Mouse (Mus musculus): ENCODE measurements around the gene Hps4. TPM values are rescaled to one million over a fixed set of nuclear protein-coding genes. Genes with fewer than 3 reads are reported as not detected.
A peak's percentile ranks its signal among the peaks of the same experiment; 100 is the strongest.

Gene Hps4
- polyA plus RNA-seq (2014; fragmentation: Nextera tagmentation; extraction: Ambion mirVana) = 35.4 and 37.6 TPM in 2 replicates

DNA sequence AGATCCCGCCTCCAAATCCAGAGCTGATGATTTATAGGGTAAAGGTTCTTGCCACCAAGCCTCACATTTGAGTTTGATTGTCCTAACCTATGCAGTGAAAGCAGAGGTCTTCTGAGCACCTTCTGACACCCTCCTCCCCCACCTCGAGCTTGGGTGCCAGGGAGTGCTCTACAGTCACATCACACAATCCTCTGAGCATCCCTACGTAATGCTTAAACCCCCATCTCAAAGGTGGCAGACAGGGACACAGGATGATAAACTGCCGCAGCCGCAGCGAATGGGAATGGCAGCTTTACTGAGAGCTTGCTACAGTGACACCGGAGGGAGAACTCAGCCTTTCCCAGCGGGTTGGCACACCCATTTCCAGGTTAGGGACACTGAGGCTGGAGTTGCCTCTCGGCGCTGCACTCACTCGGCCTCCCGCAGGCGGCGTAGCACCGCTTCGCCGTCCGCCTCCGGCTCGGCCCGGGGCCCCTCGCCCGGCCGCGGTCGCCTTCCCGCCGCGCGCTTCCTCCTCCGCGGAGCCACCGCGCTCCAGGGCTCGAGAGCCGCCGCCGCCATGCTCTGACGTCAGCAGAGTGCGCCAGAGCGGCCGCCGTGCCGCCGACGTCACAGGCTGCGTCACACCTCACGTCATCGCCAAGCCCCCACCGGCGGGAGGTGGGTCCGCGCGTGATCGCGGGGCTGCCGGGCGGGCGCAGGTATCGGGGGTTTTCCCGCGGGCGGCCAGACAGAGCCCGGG is at the start of gene Hps4, which contains the start of gene Srrd:
Gene Hps4, plus strand, starts transcription at position 621 of the 742 bp plus-strand sequence.
Gene Srrd, minus strand, starts transcription at position 578 of the 742 bp plus-strand sequence.
- H3K4me3 ChIP-seq (ENCODE audit: low read length) = peak within 1 kb of the TSS; percentile 65
- peak within 1 kb of the TSS; percentile 73 for H3K4me2 ChIP-seq (replicated peaks; ENCODE audit: low read depth, low read length)
- peak; percentile 62 for ATAC-seq (ENCODE audit: low FRiP score, low TSS enrichment)
- no peaks in the 10 kb centered on the region for H3K9me3 ChIP-seq (ENCODE audit: control insufficient read depth, low read length)
- no peak within 1 kb of the TSS for H3K27ac ChIP-seq (ENCODE audit: low read depth, low read length)
- H3K36me3 ChIP-seq (ENCODE audit: control insufficient read depth, insufficient read depth, low read length) = peaks cover 21% of the 10 kb centered on the region
- 2% methylated on average over 41 of the region's 64 CpGs for WGBS
- H3K27me3 ChIP-seq (ENCODE audit: control insufficient read depth, insufficient read depth, low read length) = no peaks in the 10 kb centered on the region
- H3K4me1 ChIP-seq (ENCODE audit: control insufficient read depth, insufficient read depth, low read length) = peaks cover 12% of the 10 kb centered on the region
- peak within 1 kb of the TSS; percentile 70 for H3K9ac ChIP-seq (ENCODE audit: low read depth, low read length)

DNA sequence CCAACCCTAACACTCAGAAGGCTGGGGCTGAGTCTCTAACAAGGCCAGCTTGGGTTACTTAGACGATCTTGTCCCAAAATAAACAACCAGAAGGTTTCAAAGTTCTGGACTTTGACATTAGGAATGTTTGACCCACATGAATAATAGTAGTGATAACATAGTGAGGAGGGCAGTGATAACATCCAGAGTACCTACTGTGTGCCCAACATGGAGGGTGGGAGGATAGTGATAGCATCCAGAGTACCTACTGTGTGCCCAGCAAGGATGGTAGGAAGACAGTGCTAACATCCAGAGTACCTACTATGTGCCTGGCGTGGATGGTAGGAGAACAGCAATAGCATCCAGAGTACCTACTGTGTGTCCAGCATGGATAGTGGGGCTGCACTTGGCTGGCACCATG is 49.1 kb upstream of the Hps4 start:
- ATAC-seq (ENCODE audit: low FRiP score, low TSS enrichment) = no peak
- Histone ChIP-seq H3K4me1 (ENCODE audit: control insufficient read depth, insufficient read depth, low read length) (peaks cover 23% of the 10 kb centered on the region), H3K4me3 (ENCODE audit: low read length) (no peak overlapping the region), H3K4me2 (replicated peaks; ENCODE audit: low read depth, low read length) (no peak overlapping the region), H3K27me3 (ENCODE audit: control insufficient read depth, insufficient read depth, low read length) (no peaks in the 10 kb centered on the region), H3K27ac (ENCODE audit: low read depth, low read length) (no peak overlapping the region), H3K36me3 (ENCODE audit: control insufficient read depth, insufficient read depth, low read length) (no peaks in the 10 kb centered on the region), H3K9ac (ENCODE audit: low read depth, low read length) (no peak overlapping the region), H3K9me3 (ENCODE audit: control insufficient read depth, low read length) (no peaks in the 10 kb centered on the region)
- 53% methylated on average over 2 of the region's 2 CpGs for WGBS

DNA sequence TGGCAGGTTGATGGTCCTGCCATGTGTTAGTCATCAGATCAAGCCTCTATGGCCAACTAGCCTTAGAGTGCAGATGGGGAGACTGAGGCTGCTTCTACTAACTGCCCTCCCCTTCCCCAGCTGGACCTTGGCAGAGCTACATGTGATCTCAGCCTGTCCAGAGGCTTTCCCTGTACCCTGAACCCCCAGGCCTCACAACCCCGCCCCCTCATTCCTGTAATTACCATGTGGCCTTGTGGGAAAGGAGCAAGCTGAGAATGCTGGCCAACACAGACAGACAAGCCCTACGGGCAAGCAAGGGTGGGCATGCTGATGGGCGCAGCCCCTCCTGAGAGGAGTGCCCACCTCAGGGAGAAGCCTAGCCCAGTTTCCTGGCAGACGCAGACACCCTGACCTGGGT is 48.2 kb upstream of the Hps4 start:
- Histone ChIP-seq H3K4me3 (ENCODE audit: low read length) (no peak overlapping the region), H3K9ac (ENCODE audit: low read depth, low read length) (no peak overlapping the region), H3K27me3 (ENCODE audit: control insufficient read depth, insufficient read depth, low read length) (no peaks in the 10 kb centered on the region), H3K4me1 (ENCODE audit: control insufficient read depth, insufficient read depth, low read length) (peaks cover 20% of the 10 kb centered on the region; the same call in 1 of the 2 replicates), H3K27ac (ENCODE audit: low read depth, low read length) (no peak overlapping the region), H3K9me3 (ENCODE audit: control insufficient read depth, low read length) (no peaks in the 10 kb centered on the region), H3K36me3 (ENCODE audit: control insufficient read depth, insufficient read depth, low read length) (no peaks in the 10 kb centered on the region; the same call in 1 of the 2 replicates), H3K4me2 (replicated peaks; ENCODE audit: low read depth, low read length) (no peak overlapping the region)
- no peak for ATAC-seq (ENCODE audit: low FRiP score, low TSS enrichment)
- WGBS = 69% methylated on average over 4 of the region's 4 CpGs

DNA sequence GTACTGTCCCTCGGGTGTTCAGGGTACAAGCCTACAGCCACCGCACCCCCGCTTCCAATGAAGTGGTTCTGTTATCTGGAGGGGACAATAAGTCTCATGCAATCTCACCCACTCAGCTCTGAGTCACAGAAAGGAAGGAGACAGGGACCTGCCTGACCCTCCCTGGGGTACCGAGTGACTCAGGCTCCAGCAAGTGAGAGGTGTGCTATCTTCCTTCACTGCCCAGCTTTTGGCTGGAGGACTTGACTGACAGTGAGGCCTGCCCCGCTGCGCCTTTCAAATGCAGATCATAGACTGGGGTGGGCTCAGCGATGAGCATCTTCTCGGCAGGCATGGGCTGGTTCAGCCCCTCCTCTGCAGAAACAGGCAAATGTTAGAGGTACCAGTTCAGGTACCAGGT is 47.7 kb upstream of the Hps4 start:
- WGBS = 57% methylated on average over 8 of the region's 8 CpGs
- peaks cover 18% of the 10 kb centered on the region; the same call in 1 of the 2 replicates for H3K4me1 ChIP-seq (ENCODE audit: control insufficient read depth, insufficient read depth, low read length)

DNA sequence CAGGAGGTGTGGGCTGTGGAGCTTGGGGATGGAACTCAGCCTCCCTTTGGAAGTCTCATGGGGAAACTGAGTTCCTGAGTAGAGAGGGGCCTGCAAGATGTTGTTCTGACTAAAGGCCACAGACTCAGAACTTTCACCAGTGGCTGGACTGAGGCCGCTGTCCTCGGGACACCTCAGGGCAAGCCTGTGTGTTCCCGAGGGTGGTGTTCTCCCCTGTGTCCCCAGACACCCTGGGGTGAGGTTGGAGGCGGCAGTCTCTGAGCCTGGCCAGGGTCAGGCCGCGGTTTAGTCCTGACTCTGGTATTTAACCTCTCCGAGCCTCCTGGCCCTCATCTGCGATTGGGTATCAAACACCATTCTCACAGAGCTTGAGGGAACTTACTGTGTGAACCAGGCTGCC is 47.3 kb upstream of the Hps4 start:
- Histone ChIP-seq H3K27ac (ENCODE audit: low read depth, low read length) (no peak overlapping the region), H3K9me3 (ENCODE audit: control insufficient read depth, low read length) (no peaks in the 10 kb centered on the region), H3K27me3 (ENCODE audit: control insufficient read depth, insufficient read depth, low read length) (no peaks in the 10 kb centered on the region), H3K9ac (ENCODE audit: low read depth, low read length) (no peak overlapping the region), H3K4me2 (replicated peaks; ENCODE audit: low read depth, low read length) (no peak overlapping the region), H3K4me3 (ENCODE audit: low read length) (no peak overlapping the region), H3K36me3 (ENCODE audit: control insufficient read depth, insufficient read depth, low read length) (no peaks in the 10 kb centered on the region; the same call in 1 of the 2 replicates), H3K4me1 (ENCODE audit: control insufficient read depth, insufficient read depth, low read length) (peaks cover 18% of the 10 kb centered on the region; the same call in 1 of the 2 replicates)
- ATAC-seq (ENCODE audit: low FRiP score, low TSS enrichment) = no peak
- WGBS = 68% methylated on average over 8 of the region's 8 CpGs

More for the DNA sequence above, 47.7 kb upstream of the Hps4 start:
- H3K9ac ChIP-seq (ENCODE audit: low read depth, low read length) = no peak overlapping the region
- H3K27ac ChIP-seq (ENCODE audit: low read depth, low read length) = no peak overlapping the region
- H3K9me3 ChIP-seq (ENCODE audit: control insufficient read depth, low read length) = no peaks in the 10 kb centered on the region
- ATAC-seq (ENCODE audit: low FRiP score, low TSS enrichment) = no peak
- no peaks in the 10 kb centered on the region for H3K27me3 ChIP-seq (ENCODE audit: control insufficient read depth, insufficient read depth, low read length)
- no peak overlapping the region for H3K4me2 ChIP-seq (replicated peaks; ENCODE audit: low read depth, low read length)
- H3K36me3 ChIP-seq (ENCODE audit: control insufficient read depth, insufficient read depth, low read length) = no peaks in the 10 kb centered on the region; the same call in 1 of the 2 replicates
- no peak overlapping the region for H3K4me3 ChIP-seq (ENCODE audit: low read length)

DNA sequence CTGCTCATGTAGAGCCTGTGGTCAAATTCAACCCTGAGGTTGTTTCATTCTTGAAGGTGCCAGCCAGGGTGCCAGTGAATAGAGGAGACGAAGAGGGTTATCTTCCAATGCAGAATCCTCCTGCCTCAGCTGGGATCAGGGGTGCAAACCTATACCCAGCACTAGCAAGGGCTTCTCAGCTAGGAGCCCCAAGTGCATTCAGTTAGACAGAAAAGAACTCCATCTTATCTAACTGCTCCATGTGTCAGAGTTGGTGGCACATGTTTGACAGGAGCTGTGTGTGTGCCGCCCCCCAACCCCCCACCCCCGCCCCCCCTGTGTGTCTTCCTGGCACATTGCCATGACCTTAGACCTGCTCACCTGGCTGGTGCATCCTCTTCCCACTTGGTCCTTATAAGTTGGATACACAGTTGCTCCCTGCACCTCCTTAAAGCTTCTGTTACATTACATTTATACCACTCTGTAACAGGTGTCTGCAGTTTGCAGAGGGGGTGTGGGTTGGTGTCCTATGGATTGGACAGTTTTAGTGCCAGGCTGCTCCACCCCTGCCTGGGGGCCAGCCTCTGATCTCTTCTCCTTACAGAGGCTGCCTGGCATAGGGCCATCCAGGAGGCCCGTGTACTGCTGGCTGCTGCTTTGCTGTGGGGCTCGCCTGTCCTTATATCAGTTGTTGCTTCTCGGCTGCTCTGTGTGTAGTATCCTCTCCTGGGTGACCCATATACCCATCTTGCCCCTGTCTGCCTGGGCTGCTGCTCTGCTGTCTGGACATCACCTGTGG is 46.3 kb upstream of the Hps4 start:
- no peak for ATAC-seq (ENCODE audit: low FRiP score, low TSS enrichment)
- WGBS = 85% methylated on average over 5 of the region's 6 CpGs
- peak overlapping the region; percentile 27; the same call in 1 of the 2 replicates for H3K27ac ChIP-seq (ENCODE audit: low read depth, low read length)

DNA sequence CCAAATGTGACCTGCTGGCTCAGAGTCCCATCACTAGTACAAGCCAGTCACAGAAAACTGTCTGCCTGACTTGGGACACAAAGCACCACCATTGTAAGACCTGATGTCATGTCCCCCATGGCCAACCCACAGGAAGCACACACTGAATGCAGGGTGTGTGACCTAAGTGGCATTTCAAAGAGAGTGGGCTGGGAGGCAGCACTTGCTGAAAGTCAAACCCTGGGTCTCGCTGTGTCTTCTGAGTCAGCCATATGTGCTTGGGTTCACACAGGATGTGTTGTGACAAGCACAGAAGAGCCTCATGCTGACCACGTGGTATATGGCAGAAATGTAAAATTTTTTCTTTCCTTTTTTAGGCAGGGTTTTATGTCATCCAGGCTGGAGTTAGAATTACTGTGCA is 45.6 kb upstream of the Hps4 start:
- Histone ChIP-seq H3K27me3 (ENCODE audit: control insufficient read depth, insufficient read depth, low read length) (no peaks in the 10 kb centered on the region), H3K27ac (ENCODE audit: low read depth, low read length) (peak overlapping the region; percentile 30; the same call in 1 of the 2 replicates), H3K4me2 (replicated peaks; ENCODE audit: low read depth, low read length) (no peak overlapping the region), H3K36me3 (ENCODE audit: control insufficient read depth, insufficient read depth, low read length) (no peaks in the 10 kb centered on the region; the same call in 1 of the 2 replicates), H3K9me3 (ENCODE audit: control insufficient read depth, low read length) (no peaks in the 10 kb centered on the region), H3K4me1 (ENCODE audit: control insufficient read depth, insufficient read depth, low read length) (peaks cover 15% of the 10 kb centered on the region; the same call in 1 of the 2 replicates), H3K4me3 (ENCODE audit: low read length) (no peak overlapping the region), H3K9ac (ENCODE audit: low read depth, low read length) (no peak overlapping the region)
- WGBS = 76% methylated on average over 2 of the region's 2 CpGs
- ATAC-seq (ENCODE audit: low FRiP score, low TSS enrichment) = no peak

More for the DNA sequence above, 46.3 kb upstream of the Hps4 start:
- Histone ChIP-seq H3K9me3 (ENCODE audit: control insufficient read depth, low read length) (no peaks in the 10 kb centered on the region), H3K27me3 (ENCODE audit: control insufficient read depth, insufficient read depth, low read length) (no peaks in the 10 kb centered on the region), H3K9ac (ENCODE audit: low read depth, low read length) (no peak overlapping the region), H3K36me3 (ENCODE audit: control insufficient read depth, insufficient read depth, low read length) (no peaks in the 10 kb centered on the region; the same call in 1 of the 2 replicates), H3K4me1 (ENCODE audit: control insufficient read depth, insufficient read depth, low read length) (peaks cover 15% of the 10 kb centered on the region; the same call in 1 of the 2 replicates), H3K4me3 (ENCODE audit: low read length) (no peak overlapping the region), H3K4me2 (replicated peaks; ENCODE audit: low read depth, low read length) (no peak overlapping the region)

DNA sequence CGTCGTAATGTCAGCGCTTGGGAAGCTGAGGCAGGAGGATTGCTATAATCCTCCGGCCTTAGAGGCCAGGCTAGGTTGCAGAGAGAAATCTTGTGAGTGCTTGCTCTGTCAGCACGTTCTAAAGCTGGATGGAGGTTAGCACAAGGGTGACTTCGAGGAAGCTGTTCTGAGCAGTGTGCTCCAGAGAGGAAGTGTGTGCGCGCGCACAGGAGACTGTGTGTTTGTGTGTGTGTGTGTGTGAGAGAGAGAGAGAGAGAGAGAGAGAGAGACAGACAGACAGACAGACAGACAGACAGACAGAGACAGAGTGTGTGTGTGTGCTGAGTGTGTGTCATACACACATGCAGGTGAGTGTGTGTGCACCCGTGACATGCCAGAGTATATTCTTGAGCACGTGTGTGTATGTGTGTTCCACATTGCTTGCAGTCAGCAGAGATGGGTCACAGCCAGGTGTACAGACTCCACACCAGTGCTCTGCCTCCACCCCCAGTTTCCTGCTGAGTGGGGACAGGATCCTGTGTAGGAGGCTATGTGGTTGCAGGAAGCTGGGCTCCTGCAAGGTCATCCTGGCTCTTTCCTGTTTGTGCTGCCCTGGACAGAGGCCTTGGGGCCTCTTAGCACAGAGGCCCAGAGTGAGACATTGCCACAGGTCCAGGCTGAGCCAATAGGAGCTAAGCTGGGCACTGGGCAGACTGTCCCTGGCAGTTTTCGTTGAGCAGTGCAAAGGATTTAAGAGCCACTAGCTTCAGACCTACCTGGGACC is 44.5 kb upstream of the Hps4 start:
- WGBS = 76% methylated on average over 12 of the region's 12 CpGs
- peak; percentile 36 for ATAC-seq (ENCODE audit: low FRiP score, low TSS enrichment)
- H3K9me3 ChIP-seq (ENCODE audit: control insufficient read depth, low read length) = no peaks in the 10 kb centered on the region
- H3K4me3 ChIP-seq (ENCODE audit: low read length) = no peak overlapping the region
- H3K27ac ChIP-seq (ENCODE audit: low read depth, low read length) = peak overlapping the region; percentile 19; the same call in 1 of the 2 replicates
- peaks cover 15% of the 10 kb centered on the region; the same call in 1 of the 2 replicates for H3K4me1 ChIP-seq (ENCODE audit: control insufficient read depth, insufficient read depth, low read length)
- no peak overlapping the region for H3K9ac ChIP-seq (ENCODE audit: low read depth, low read length)
- H3K36me3 ChIP-seq (ENCODE audit: control insufficient read depth, insufficient read depth, low read length) = no peaks in the 10 kb centered on the region; the same call in 1 of the 2 replicates
- no peak overlapping the region for H3K4me2 ChIP-seq (replicated peaks; ENCODE audit: low read depth, low read length)
- H3K27me3 ChIP-seq (ENCODE audit: control insufficient read depth, insufficient read depth, low read length) = no peaks in the 10 kb centered on the region

Data from kidney, embryonic 14.5 days (tissue).